ENCODE assay signal across 20 mouse cellular contexts in the genomic region with DNA sequence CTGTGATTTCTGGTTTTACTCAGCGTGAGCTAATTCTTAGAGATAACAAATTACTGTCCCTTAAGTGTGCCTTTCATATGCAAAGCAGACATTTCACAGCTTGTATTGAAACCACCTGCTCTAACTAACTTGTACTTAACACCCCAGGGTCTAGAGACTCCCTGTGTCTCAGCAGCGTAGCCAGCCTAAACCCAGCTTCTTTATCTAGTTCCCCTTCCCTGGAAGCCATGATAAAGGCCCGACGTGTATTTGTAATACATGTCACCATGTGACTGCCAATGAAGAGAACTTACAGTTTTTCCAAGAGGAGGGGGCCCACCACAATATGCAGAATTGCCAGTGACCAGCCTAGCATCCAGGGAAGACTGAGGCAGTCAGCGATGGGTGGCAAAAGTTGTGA. TPM values are rescaled to one million over a fixed set of nuclear protein-coding genes. Genes with fewer than 3 reads are reported as not detected.
DNase-seq lines count a peak whose midpoint lies in the region; ATAC-seq and TF ChIP-seq lines count a peak whose summit lies in the region.
"Had no signal": no experiment of that assay in that cellular context is flagged by ENCODE, and none has a peak within 500 bp of the region (broad histone marks: within the 10 kb centered on the region; RNA-seq: fewer than 3 reads in every experiment).

No protein-coding gene starts in this region.

- no peaks in the 10 kb centered on the region for H3K27me3 ChIP-seq in forebrain, embryonic 11.5 days (ENCODE audit: control insufficient read depth, insufficient read depth, low read length)
- no peaks in the 10 kb centered on the region for H3K27me3 ChIP-seq in forebrain, embryonic 16.5 days (replicated peaks; ENCODE audit: control insufficient read depth, insufficient read depth, low read length)
- no peaks in the 10 kb centered on the region for H3K27me3 ChIP-seq in forebrain, embryonic 15.5 days
- H3K27me3 ChIP-seq: embryonic facial prominence, embryonic 12.5 days; heart, embryonic 12.5 days; hindbrain, embryonic 15.5 days had no signal

- no peak for TF ChIP-seq CTCF in layer of hippocampus, adult 2 months (conservative IDR thresholded peaks at IDR 0.05)
- no peak for TF ChIP-seq CTCF in lung, adult 2 months (IDR thresholded peaks at IDR 0.05; ENCODE audit: insufficient read depth, low read length)

- H3K36me3 ChIP-seq in forebrain, embryonic 11.5 days (ENCODE audit: control insufficient read depth, insufficient read depth, low read length): peaks cover 3% of the 10 kb centered on the region; the same call in 1 of the 2 replicates
- peaks cover 11% of the 10 kb centered on the region for H3K36me3 ChIP-seq in forebrain, embryonic 16.5 days (ENCODE audit: control insufficient read depth, insufficient read depth)
- H3K36me3 ChIP-seq in forebrain, embryonic 15.5 days: peaks cover 28% of the 10 kb centered on the region

- H3K4me1 ChIP-seq in forebrain, embryonic 11.5 days (replicated peaks; ENCODE audit: control insufficient read depth, insufficient read depth, low read length): no peaks in the 10 kb centered on the region
- H3K4me1 ChIP-seq in forebrain, embryonic 16.5 days (replicated peaks; ENCODE audit: control insufficient read depth, insufficient read depth, low read length): no peaks in the 10 kb centered on the region
- H3K4me1 ChIP-seq in forebrain, embryonic 15.5 days: peaks cover 8% of the 10 kb centered on the region
- no peaks in the 10 kb centered on the region for H3K4me1 ChIP-seq in lung, adult 2 months (ENCODE audit: control insufficient read depth, insufficient read depth, low read length)
- H3K4me1 ChIP-seq: embryonic facial prominence, embryonic 12.5 days; hindbrain, embryonic 15.5 days had no signal

- WGBS in forebrain, embryonic 11.5 days: 34% methylated on average over 5 of the region's 5 CpGs
- 15% methylated on average over 5 of the region's 5 CpGs for WGBS in forebrain, embryonic 16.5 days
- 11% methylated on average over 5 of the region's 5 CpGs for WGBS in forebrain, embryonic 15.5 days
- 66% methylated on average over 5 of the region's 5 CpGs for WGBS in lung, adult 2 months

- H3K9me3 ChIP-seq in forebrain, embryonic 11.5 days (ENCODE audit: control insufficient read depth, low read length): no peaks in the 10 kb centered on the region
- no peaks in the 10 kb centered on the region for H3K9me3 ChIP-seq in forebrain, embryonic 16.5 days (ENCODE audit: control insufficient read depth, low read length)
- no peaks in the 10 kb centered on the region for H3K9me3 ChIP-seq in forebrain, embryonic 15.5 days
- H3K9me3 ChIP-seq: embryonic facial prominence, embryonic 12.5 days; heart, embryonic 12.5 days; hindbrain, embryonic 15.5 days had no signal

- H3K4me3 ChIP-seq in forebrain, embryonic 11.5 days (ENCODE audit: low read depth, low read length): no peak overlapping the region
- H3K4me3 ChIP-seq in forebrain, embryonic 16.5 days (replicated peaks; ENCODE audit: low read length): no peak overlapping the region
- no peak overlapping the region for H3K4me3 ChIP-seq in layer of hippocampus, adult 2 months
- no peak overlapping the region for H3K4me3 ChIP-seq in forebrain, embryonic 15.5 days
- H3K4me3 ChIP-seq in lung, adult 2 months (replicated peaks; ENCODE audit: extremely low read depth, low read depth, low read length): no peak overlapping the region
- H3K4me3 ChIP-seq: embryonic facial prominence, embryonic 12.5 days; heart, adult 2 months; heart, embryonic 12.5 days; hindbrain, embryonic 15.5 days had no signal

- 0 out of 2 replicates have a peak overlapping the region, but pooled peaks have one; percentile 25 for H3K27ac ChIP-seq in forebrain, embryonic 11.5 days (ENCODE audit: low read depth, low read length)
- H3K27ac ChIP-seq in forebrain, embryonic 16.5 days (ENCODE audit: low read length): no peak overlapping the region
- peak overlapping the region; percentile 53; the same call in 1 of the 2 replicates for H3K27ac ChIP-seq in layer of hippocampus, adult 2 months
- H3K27ac ChIP-seq in forebrain, embryonic 15.5 days (replicated peaks): peak overlapping the region; percentile 47; the same call in 1 of the 2 replicates
- H3K27ac ChIP-seq: embryonic facial prominence, embryonic 12.5 days; heart, adult 2 months; hindbrain, embryonic 15.5 days had no signal

- H3K9ac ChIP-seq in forebrain, embryonic 11.5 days (ENCODE audit: low read length): no peak overlapping the region
- H3K9ac ChIP-seq in forebrain, embryonic 16.5 days (replicated peaks; ENCODE audit: low read depth, low read length): no peak overlapping the region
- H3K9ac ChIP-seq in forebrain, embryonic 15.5 days (replicated peaks): no peak overlapping the region
- H3K9ac ChIP-seq: embryonic facial prominence, embryonic 12.5 days; heart, embryonic 12.5 days; hindbrain, embryonic 15.5 days had no signal

- H3K4me2 ChIP-seq in forebrain, embryonic 11.5 days (ENCODE audit: low read depth, low read length, severe bottlenecking): no peak overlapping the region
- H3K4me2 ChIP-seq in forebrain, embryonic 16.5 days (ENCODE audit: low read length): no peak overlapping the region
- no peak overlapping the region for H3K4me2 ChIP-seq in forebrain, embryonic 15.5 days (replicated peaks)
- H3K4me2 ChIP-seq: embryonic facial prominence, embryonic 12.5 days; heart, embryonic 12.5 days; hindbrain, embryonic 15.5 days had no signal

- no peak for TF ChIP-seq POLR2A in lung, adult 2 months (IDR thresholded peaks at IDR 0.05; ENCODE audit: borderline replicate concordance, extremely low read depth, low read depth, low read length)

- no peak for ATAC-seq in forebrain, embryonic 11.5 days (replicated peaks; ENCODE audit: low FRiP score)
- ATAC-seq in forebrain, embryonic 16.5 days: no peak
- ATAC-seq in forebrain, embryonic 15.5 days (replicated peaks): no peak
- ATAC-seq: activated CD4-positive, CD25-positive, alpha-beta regulatory T cell, adult 4 months; intestine, embryonic 16.5 days had no signal

- DNase-seq in forebrain, embryonic 11.5 days (ENCODE audit: low spot score): no peak
- no peak for DNase-seq in layer of hippocampus, adult 2 months (ENCODE audit: low spot score in 2 of 2)
- DNase-seq in layer of hippocampus, postnatal 10 days (ENCODE audit: low spot score in 2 of 2): no peak
- DNase-seq in R1 (ENCODE audit: low read depth, low spot score): peak; percentile 30
- no peak for DNase-seq in lung, adult 2 months
- DNase-seq in adrenal gland, postnatal 14 days: no peak
- DNase-seq: adrenal gland, postnatal 25 days; cerebellum, adult 8-10 months; cerebellum, postnatal 14 days; gastrocnemius, postnatal 10 days; heart, adult 2 months; heart, postnatal 36 days; kidney, adult 2 months had no signal

RNA-seq across cellular contexts. Expression of a gene that starts 33.7 kb away (rescaled TPM):
- polyA plus RNA-seq in forebrain, embryonic 11.5 days (2014; fragmentation: Nextera tagmentation; extraction: Ambion mirVana): 69.1 and 81.1 TPM in 2 replicates
- polyA plus RNA-seq in forebrain, embryonic 16.5 days (2015; fragmentation: Nextera tagmentation; extraction: Ambion mirVana): 45.0 and 49.2 TPM in 2 replicates
- total RNA-seq in layer of hippocampus, adult 2 months (2021): 100 to 1,000 TPM; 108 to 110 TPM
- total RNA-seq in layer of hippocampus, postnatal 10 days (2021): 100 to 1,000 TPM; 139 to 153 TPM
- polyA plus RNA-seq in forebrain, embryonic 15.5 days (2015; fragmentation: Nextera tagmentation; extraction: Ambion mirVana): 46.1 and 54.4 TPM in 2 replicates
- 26.4 and 27.7 TPM in 2 replicates for polyA plus RNA-seq in lung, adult 2 months (2012; rRNA removed)
- total RNA-seq in adrenal gland, postnatal 14 days (2021): 98.3 and 98.5 TPM in 2 replicates
